Mouse (Mus musculus) frontal cortex, postnatal 14 days (tissue): ENCODE measurements around the gene Cap2.

Experiments used
- DNase-seq, 2 experiments: peaks; one replicate each; pipeline ENCODE4 v3.0.0; 2022; ENCODE audit warnings: low spot score in 2 of 2

Cap2 gene

DNA sequence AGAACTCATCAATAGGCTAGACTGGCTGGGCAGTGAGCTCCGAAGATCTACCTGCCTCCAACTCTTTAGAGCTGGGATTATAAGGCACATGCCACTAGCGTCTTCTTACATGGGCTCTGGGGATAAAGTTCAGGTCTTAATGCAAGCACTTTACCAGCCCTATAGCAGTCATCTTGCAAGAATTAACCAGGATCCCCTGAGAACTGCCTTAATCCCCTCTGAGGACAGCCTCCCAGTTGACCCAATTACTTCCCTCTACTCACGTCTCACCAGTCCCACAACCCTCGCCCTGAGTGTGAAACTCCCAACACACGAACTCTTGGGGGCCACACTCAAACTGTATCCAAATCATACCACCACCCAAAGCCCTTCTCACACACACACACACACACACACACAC is 64.3 kb downstream of the Cap2 start:
- DNase-seq = no peak

DNA sequence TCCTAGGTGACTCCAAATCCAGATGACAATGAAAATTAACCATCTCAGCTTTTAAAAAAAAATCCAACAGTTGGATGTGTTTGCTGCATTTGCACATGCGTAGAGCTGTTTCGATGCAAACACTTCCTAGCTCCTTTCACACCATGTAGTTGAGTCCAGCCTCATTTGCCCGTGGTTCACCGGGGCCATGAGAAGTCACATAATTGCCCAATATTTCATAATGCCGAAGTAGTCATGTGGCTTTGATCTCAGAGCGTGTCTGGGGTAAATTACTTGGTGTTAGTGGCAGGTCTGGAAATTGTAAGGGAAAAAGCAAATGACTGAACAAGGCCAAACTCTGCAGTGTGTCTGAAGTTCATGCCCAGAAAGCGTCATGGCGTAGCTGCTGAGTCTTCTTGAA is 67.8 kb downstream of the Cap2 start:
- no peak for DNase-seq

DNA sequence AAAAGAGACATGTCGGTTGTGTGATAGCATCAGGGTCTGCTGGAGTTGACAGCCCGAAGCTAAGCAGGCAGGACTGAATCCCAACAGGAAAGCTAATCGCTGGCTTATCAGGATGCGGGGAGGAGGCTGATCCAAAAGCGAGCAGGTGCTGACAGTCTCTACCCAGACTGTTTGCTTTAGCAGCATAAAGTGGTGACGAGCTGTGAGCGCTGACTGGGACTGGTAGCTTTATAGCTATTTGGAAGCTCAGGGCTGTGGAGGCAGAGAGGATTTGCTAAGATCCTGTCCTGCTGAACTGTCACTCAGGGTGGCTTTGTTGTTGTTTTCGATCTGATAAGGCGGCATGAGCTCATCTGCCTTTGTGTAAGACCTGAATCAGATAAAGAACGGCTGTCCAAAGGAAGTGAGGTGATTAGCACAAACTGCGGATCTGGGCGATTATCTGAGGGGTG is 69.5 kb downstream of the Cap2 start:
- peak; percentile 35 to 41 for DNase-seq

DNA sequence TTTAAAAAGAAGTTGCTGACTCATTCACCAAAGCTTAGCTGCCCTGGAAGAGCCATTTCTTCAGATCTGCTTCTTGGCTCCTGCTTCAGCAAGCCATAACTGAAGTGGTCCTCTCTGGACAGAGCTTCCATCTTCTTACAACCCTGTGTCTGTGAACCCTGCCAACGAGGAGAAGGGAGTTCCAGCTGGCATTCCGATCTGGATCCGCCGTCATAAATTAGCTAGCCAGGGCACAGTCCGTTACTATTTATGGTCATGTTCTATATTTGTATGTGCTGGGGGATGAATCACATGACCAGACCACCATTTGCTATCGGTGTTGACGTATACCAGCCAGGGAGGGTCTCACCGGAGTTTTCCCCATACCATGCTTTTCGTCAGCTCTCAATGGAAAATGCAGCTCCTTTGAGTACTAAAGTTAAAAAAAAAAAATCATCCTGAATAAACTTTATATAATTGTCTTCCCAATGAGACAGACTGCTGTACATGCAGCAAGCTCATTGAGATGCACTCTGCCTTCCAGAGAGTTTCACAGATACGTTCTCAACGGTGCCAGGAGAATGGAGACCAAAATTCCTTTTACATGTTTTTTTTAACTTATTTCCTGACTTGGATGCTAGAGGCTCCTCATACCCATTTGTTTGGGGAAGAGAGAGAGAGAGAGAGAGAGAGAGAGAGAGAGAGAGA is 70.5 kb downstream of the Cap2 start:
- peak; percentile 34 to 41 for DNase-seq

DNA sequence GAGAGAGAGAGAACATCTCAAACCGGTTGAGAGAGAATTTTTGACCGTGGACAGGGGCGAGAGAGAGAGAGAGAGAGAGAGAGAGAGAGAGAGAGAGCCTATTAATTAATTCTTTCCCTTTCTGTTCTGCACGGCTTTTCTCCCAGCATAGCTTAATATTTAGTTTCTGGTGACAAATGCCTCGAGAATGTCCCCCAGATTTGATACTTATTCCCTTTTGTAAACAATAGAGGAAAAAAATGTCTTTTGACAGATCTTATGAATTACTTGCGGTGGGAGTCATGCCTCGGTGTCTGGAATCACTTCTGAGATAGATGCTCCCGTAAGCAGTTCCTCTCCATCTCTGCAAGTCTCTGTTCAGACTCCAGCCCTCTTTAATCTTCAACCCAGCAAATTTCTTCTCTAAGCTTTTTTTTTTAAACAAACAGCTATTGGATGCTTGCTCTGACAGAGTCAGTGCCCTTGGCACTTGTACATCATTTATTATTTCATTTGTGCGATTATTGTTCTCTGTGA is 71.1 kb downstream of the Cap2 start:
- no peak for DNase-seq

DNA sequence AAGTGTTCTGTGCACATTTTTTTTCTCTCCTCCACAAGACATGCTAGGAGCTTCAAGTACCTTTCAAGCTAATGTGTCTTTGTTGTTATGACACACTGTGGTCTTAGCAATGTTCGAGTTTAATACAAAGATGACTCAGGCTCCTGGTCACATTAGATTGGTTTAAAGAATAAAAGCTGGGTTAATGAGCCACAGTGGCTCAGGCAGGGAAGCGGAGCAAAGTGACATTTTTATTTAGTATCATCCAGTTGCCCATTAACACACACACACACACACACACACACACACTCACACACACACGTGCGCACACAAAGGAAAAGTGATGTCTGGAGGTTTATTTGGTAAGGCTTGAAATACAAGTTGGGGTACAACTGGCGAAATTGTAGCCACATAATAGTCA is 72.6 kb downstream of the Cap2 start:
- no peak for DNase-seq

DNA sequence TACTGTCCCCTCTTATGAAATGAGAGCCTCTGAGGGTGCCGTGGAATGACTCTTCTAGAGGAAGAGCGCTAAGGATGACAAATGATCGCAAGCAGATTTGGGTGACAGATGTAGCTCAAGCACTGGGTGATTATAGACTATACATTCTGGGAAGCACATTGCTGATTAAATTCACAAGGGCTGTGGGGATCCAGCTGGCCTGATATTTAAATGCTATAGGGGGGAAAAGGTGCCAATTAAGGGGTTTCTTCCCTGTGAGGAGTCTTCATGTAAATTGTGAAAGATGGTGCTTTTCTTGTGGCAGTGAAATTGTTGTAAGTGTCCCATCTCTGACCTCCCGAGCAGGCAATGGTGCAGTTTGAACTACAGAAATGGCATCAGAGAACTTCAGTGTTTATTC is 73.1 kb downstream of the Cap2 start:
- no peak for DNase-seq

DNA sequence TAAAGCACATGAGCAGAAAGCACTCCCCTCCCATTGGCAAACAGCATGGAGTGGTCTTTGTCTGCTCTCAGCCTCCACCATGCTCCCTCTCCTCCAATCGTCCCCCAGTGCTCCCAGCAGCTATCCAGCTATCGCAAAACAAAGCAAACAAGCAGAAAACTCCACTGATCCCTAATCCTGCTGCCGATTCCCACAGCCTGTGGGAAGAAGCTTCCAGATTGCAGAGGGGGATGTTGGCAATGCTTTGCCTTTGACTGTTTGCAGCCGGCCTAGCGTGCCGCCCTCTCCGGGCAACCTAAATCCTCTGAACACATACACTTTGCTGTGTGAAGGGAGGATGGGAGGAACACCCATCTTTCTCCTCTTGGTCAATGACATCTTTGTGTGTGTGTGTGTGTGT is 83.2 kb downstream of the Cap2 start:
- DNase-seq = no peak

DNA sequence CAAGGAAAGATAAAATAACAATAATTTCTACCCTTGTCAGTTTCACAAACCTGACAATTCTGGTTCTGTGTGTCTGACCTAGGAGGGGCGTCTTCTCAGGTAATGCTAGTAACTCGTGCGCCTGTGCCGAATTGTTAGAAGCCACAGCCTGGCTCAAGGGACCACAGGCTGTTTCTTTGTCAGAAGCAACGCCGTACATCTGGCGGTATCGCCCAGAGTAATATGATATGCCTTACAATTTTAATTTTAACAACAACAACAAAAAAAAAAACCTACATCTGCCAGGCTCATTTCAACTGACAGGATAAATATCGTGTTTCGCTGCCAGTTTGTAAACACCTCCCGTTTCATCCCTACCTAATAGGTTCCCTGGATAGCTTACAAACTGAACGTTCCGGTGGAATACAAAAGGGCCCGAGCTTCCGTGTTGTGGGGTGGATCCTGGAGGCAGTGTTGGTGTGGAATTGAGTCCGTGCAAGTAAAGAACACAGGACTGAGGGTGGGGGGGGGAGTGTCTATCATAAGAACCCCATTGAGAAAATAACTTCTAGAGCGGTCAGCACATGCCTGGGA is 86.2 kb downstream of the Cap2 start:
- DNase-seq = no peak

DNA sequence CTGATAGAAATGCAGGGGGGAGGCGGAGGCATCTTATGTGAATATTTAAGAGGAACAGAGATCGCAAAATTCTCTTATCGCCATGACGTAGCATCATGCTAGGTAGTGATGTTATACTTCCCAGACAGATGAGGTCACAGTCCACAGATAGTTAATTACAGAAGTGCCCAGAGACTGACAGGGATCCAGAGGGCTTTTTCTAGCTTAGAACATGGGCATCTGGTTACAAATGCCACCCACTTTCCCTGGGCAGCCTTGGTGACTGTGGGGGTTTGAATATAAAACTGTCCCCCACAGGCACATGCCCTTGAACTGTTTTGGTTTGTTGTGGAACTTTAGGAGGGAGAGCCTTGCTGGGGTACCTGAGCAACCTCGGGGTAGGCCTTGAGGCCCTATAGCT is 87.0 kb downstream of the Cap2 start:
- DNase-seq = no peak

DNA sequence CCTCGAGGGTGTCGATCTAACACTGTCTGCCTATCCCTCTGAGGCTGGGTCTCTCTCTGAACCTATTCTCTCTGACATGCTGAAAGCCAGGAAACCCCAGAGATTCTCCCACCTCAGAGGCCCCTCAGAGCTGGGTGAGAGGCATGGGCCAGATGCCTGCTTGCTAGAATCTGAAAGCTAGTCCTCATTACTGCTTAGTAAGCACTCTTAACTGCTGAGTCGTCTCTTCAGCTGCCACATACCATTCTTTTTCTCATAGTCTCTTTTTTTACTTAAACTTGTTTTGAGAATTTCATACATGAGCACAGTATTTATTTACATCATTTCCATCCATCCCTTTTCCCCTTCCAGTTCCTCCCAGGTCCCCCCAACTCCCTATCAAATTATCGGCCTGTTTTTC is 89.2 kb downstream of the Cap2 start:
- DNase-seq = no peak

DNA sequence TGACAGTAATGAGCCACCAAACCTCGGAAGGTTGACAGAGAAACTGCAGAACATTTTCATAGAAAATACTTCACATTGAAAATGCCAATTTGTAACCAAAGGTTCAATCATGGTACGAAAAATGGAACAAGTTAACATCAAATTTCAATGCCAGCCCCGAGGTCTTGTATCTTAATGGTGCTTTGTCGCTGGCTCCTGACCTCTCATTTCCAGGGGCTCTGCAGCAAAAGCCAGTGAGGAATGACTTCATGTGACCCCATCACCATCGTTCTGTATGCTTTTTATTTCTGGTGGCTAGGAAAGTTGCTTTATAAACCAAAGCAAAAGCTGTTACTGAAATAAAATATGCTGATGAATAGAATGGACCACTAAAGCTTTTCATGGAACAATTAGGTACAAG is 99.0 kb downstream of the Cap2 start:
- DNase-seq = no peak

DNA sequence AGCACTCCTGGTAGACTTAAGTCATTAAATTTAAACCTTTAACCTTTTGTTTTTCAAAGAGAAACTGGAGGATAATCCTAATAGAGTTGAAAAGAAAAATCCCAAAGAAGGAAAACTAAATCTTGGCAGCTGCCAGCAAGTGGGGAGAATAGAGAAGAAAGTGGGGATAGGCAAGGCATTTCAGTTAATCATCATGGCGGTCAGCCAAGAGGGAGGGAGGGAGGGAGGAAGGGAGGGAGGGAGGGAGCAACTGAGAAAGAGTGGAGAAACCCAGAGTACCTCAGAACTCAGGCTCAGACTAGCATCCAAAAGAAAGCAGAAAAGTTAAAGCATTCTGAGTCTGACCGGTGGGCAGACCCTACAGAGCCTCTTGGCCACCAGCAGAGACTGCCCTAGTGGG is 99.7 kb downstream of the Cap2 start:
- DNase-seq = no peak

DNA sequence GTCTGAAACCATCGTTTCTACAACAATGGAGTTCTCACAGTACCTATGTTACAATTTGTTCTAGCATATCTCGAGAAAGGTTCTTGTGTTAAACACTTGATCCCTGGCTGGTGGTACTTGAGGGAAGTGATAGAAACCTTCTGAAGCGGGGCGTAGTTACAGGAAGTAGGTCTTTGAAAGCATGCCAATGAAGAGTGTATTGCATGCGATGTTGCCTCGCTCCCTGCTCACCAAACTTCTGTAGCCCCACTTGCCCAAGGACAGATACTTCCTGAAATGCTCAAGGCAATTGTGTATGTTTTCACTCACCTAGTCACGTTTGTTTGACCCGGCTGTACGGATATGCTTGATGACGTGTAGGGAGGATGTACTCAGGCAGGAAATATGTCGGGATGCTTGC is 101.0 kb downstream of the Cap2 start:
- DNase-seq = no peak

DNA sequence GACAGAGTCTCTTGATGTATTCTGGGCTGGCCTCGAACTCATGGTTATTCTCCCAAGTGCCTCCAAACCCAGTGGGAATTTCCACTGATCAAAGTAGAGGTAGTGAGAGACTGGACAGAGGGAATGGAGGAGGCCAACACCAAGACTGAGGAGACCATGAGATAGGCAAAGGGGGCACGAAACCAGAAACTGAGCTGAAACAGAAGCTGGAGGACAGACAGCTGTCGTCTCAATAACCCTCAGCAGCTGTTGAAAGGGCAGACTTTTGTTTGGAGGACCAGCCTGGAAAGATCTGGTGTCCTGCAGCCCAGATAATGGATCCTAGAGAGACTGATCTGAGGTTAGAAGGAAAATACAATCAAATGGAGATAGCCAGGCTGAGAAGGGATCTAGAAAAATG is 109.4 kb downstream of the Cap2 start:
- DNase-seq = no peak

DNA sequence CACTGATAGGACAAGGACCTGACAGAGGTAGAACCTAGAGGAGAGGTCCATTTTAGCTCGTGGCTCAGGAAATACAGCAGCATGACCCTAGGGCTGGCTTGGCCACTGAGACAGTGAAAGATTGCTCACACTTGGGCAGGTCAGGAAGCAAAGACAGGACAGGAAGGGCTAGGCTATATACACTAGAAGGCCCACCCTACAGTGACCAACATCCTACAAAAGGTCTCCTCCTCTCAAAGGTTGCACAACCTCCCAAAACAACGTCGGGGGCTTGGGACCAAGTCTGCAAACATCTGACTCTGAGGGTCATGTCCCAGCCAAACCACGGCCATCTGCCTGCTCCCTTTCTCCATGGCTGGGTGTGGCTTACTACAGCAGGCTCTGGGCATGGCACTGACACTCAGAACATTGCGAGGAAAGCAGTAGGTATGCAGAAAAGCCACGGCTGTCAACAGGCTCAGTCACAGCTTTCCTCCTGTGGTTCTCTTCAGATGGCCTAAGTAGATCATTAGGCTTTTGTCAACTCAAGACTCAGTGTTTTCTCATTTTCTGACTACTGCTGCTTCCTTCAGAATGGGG is 112.1 kb downstream of the Cap2 start:
- DNase-seq = no peak

DNA sequence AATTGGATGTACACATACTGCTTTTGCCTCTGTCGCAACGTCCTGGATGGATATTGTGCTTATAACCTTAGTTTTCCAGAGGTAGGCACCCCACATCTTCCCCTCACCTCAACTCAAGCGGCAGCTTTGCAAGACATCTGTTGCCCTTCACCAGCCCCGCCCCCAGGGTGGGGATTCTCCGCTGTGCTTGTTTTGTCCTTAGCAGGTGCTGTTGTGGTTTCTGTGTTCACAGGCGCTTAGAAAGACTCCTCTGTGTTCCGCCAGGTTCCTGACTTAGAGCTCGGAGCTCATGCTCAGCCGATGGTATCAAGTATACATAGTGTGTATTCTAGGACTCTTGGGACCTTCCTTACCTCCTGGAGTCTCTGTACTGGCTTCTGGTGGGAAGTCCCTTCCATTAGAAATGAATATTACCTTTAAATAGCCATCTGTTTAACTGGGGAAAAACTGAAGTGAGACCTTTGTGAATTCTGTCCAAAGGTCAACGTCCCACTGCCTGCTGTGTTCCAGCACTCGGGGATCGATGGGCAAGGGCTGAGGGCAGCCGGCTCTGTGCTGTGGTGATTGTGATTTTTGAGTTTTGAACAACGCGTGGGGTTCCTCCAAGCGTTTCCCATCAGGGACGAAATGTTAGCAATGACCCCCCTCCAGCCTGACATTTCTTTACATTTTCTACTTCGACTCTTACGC is 115.2 kb downstream of the Cap2 start:
- DNase-seq = no peak

DNA sequence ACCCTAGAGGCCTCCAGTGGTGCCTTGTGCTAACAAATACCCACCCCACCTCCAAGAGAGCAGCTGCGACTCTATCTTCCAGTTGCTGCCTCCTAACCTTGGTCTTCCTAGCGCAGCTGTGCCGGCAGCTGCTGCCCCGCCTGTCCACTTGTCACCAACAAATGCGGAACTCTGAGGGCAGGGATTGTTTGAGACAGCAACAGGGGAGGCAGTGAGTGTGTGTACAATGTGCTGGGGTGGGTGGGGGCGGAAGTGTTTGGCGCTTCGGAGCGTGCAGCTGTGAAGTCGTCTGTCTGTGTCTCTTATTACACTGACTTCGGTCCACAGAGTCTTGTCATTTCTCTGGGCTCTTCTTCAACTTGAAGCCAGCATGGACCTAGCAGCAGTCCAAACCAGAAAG is 118.0 kb downstream of the Cap2 start:
- DNase-seq = no peak

DNA sequence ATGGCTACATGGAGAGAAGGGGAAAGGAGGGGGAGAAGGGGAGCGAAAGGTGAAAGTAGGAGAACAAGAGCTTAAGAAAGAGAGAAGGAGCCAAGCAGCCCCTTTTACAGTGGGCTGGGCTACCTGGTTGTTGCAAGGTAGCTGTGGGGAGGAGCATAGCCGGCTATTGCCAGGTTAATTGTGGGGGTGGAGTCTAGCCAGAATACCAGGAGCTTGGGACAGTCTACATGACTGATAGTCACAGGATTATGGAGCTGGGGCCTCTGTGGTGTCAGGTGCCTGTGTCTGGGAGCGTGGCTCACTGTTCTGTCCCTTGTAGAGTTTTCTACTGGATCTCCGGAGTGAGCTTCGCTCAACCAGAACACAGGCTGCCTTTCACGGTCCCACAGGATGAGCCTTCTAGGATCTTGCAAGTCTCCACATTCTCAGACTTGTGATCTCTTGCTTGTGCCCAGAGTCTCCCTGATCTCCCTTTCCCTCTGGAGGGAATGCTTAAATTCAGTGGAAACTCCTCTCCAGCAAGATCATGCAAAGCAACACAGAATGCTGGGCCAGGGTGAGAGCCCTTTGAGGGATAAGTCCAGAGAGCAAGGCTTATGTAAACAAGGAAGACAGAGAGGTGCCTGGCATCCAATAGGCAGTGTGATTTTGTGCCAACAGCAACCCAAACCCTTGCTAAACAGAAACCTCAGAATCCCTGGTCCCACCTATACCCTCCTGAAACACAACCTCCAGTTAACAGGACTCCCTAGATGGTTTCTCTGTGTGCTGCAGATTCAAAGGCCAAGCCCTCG is 119.5 kb downstream of the Cap2 start:
- no peak for DNase-seq

DNA sequence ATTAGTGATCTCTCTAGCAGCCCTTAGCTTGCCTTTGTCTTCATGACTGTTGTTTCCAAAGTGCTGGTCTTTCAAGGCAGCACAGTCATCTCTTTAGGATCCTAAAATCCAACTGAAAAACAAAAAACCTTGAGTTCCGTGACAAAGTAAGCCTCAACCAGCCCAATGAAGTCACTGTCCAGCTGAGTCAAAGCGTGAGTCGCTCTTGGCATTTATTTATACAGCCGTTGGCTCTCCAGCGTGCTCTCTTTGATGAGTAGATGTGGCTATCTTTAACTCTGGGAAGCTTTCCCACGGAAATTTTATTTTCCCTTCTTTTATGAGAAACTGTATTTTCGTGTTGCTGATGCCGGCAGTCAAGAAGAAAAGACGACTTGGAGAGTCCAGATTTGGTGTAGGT is 125.0 kb downstream of the Cap2 start:
- DNase-seq = no peak

DNA sequence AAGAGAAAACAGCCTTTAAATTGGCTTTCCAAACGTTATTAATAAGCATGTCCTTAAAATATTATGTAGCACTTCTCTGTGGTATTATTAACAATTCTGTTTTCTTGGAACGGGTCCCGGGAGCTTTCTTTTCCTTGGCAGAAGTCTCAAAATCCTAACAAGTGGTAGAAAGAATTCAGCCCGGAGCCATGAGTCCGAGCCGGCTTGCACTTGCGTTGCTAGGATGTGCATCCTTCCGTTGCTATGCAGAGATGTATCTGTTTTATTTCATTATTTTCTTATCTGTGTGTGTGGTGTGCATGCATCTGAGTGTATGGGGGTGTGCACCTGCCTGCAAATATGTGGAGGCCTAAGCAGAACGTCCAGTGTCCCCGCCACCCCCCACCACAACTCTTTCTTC is 126.2 kb downstream of the Cap2 start:
- peak in 1 of 2 experiments; percentile 20 for DNase-seq

DNA sequence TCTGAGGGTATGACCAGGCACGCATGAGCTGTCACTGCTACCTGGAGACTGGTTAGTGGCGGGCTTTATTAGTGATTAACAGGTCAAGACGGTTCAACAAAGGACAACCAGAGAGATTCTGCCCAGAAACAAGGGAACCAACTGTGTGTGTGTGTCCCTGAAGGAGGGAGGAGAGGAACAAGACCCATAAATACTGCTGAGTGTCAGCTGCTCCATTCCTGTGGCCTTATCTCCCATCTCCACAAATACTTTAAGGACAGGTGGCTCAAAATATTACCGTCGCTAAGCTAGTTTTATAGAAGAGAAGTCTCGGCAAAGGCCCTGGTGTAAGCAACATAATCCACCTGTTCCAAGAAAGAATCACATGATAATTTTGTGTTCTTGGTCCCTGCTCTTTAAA is 127.7 kb downstream of the Cap2 start:
- no peak for DNase-seq
